Mouse (Mus musculus): ENCODE data around the gene Sphk1.
"Not testable (repeated sequence)": the region's sequence is repeated elsewhere in the genome, so short reads cannot be mapped to it uniquely, and the experiment has no call there.

Gene Sphk1

GRCm38 (mm10) chr11:116530187-116531147, at the start of gene Sphk1:
TSS of gene Sphk1 (plus strand) at chr11:116530925.
- DNase-seq, result no peak

GRCm38 (mm10) chr11:116480975-116481374, 49.8 kb upstream of the Sphk1 start:
- no peak for DNase-seq

GRCm38 (mm10) chr11:116481776-116482175, 48.9 kb upstream of the Sphk1 start:
- no peak for DNase-seq

DNA sequence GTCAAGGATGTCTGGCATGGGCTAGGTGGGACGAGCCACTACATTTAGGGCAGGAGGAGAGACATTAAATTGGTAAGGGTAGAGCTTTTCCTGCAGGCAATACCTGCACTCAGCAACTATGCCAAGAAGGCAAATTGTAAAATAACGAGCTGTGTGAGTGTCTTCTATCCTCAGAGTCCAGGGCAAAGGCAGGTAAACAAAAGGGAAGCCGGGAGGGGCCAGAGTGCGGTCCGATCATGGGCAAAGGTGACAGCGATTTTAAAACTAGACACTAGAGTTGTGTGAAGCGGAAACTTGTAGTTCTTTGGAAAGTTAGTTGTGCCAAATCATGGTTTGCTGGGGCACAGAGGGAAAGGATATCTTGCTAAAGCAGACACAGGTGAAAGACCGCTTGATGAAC, 46.5 kb upstream of the Sphk1 start:
- no peak for DNase-seq

GRCm38 (mm10) chr11:116488207-116488606, 42.5 kb upstream of the Sphk1 start:
- no peak for DNase-seq

GRCm38 (mm10) chr11:116488693-116489375, 41.9 kb upstream of the Sphk1 start:
- DNase-seq, result no peak

- DNase-seq, result peak in 1 of 2 experiments; percentile 22
Observed at GRCm38 (mm10) chr11:116489771-116490231, 40.9 kb upstream of the Sphk1 start.

DNA sequence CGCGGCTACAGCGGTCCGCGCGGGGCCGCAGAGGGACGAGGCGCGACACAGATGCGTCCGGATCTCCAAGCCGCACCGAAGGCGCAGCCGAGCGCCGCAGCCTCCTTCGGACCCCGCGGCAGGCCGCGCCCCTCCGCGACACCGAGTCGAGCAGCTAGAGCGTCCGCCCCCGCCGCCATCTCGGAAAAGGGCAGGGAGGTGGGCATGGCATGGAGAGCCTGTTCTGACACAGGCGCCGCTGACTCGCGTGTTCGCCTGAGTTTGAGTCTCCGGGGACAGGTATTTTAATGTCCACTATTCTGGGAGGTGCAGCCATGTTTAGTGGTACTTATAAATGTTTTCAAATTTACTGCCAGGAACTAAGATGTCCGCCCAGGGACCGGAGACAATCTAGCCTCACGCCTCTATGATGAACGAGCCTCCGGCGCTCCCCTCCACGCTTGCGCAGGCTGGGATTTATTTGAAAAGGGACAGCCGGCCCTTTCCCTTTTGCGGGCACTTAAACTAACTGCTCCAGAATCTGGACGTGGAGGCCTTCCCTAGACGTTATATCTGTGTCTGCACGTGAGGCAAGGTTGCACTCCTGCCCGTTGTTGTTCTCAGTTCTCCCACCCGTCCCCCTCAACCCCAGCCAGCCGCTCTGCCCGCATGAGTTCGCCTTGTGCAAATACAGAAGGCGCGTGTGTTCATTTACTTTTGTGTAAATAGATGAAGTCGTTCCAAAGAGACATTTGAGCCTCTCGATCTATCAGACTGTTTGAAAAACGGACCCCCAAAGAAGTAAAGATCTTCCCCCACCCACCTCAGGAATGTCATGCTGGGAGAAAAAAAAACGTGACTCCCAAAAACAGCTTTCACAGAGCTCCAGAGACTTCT, 40.3 kb upstream of the Sphk1 start:
- DNase-seq, result peak; percentile 75 to 78

DNA sequence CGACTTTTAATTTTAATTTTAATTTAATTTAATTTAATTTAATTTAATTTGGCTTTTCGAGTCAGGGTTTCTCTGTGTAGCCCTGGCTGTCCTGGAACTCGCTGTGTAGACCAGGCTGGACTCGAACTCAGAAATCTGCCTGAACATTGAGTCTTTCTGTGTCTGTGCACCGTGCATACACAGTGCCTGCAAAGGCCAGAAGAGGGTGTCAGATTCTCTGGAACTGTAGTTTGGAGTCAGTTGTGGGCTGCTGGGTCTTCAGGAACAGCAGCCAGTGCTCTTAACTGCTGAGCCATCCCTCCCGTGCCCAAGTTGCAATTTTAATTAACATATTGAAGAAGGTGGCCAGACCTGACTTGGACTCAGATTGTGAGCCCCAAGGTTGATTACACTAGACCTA, 39.4 kb upstream of the Sphk1 start:
- no peak for DNase-seq

- DNase-seq, result not testable (repeated sequence)
Observed at GRCm38 (mm10) chr11:116492507-116492906, 38.2 kb upstream of the Sphk1 start.

DNA sequence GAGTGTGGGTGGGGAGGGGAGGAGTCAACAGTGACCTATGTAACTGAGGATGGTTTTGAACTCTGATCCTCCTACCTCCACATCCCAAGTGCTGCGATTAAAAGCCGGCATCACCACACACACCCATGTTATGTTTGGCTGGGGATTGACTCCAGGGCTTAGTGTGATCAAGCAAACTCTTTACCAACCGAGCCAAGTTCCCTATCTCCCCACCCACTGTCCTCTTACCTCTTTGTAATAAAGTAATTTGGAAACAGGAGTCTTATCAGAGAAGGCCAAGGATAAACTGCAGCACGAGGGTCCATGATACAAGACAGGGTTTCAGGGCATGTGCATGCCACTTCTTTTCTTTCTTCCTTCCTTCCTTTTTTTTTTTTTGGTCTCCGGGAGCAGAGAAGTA, 37.5 kb upstream of the Sphk1 start:
- no peak for DNase-seq

- peak; percentile 13 to 33 for DNase-seq
Observed at GRCm38 (mm10) chr11:116493795-116494252, 36.9 kb upstream of the Sphk1 start, which contains the start of gene Prpsap1. TSS of gene Prpsap1 (minus strand) at chr11:116494202.

DNA sequence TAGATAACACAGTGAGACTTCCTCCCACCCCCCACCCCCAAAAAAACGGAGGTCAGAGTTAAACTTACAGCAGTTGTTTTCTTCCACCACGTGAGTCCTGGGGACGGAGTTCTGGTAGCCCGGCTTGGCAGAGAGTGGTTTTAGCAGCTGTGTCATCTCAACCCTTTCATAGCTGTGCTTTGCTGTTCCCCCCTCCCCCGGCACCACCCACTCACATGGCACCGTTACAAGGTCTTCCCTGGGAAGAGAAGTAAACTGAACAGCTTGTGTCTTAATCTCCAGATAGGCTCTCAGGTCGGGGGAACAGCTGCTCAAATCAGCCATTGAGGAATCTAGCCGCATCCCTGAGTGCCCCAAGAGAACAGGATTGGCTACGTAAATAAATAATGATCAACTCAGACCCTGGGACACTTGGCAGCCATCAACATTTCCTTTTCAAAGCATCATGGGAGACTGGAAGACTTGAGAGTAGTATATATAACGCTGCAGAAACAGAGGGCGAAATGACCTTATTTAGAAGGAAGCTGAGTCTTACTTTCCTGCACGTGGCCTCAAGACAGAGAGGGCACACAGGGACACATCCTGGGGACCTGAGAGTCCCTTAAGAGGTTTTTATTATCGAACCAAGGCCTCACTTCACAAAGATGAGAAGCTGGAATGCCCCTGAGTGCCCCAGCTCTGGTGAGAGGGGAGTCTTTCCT, 36.1 kb upstream of the Sphk1 start:
- no peak for DNase-seq

GRCm38 (mm10) chr11:116497313-116497712, 33.4 kb upstream of the Sphk1 start:
- no peak for DNase-seq

DNA sequence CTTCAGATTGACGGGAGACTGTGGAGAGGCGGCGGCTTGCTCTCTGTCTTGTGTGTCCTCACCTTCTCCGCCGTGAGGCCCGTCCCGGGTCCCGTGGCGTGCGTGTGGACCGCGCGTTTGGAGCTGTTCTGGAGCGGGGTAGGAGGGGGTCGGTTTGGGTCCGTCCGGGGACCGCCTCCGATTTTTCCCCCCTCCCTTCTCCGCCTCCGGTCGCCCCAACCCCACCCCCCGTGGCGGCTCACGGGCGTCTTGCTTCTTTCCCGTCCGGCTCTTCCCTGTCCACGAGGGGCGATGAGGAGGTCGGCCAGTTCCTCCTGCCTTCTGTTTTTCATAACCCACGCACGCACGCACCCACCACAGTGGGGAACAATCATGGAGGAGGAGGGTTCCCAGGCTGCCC, 32.1 kb upstream of the Sphk1 start:
- DNase-seq, result no peak

DNA sequence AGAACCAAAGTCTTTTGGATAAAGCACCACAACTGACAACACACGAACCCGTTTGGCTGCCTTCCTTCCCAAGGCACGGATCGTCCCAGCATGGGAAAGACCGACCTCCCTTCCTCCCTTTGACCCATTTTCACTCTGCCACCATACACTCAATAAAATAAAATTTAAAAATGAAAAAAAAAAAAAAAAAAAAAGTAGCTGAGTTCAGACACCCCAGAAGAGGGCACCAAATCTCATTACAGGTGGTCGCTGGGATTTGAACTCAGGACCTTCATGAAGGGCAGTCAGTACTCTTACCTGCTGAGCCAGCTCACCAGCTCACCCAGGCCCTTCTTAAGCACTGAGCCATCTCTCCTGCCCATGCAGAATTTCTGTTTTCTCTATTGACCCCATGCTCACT, 31.7 kb upstream of the Sphk1 start:
- no peak for DNase-seq

DNA sequence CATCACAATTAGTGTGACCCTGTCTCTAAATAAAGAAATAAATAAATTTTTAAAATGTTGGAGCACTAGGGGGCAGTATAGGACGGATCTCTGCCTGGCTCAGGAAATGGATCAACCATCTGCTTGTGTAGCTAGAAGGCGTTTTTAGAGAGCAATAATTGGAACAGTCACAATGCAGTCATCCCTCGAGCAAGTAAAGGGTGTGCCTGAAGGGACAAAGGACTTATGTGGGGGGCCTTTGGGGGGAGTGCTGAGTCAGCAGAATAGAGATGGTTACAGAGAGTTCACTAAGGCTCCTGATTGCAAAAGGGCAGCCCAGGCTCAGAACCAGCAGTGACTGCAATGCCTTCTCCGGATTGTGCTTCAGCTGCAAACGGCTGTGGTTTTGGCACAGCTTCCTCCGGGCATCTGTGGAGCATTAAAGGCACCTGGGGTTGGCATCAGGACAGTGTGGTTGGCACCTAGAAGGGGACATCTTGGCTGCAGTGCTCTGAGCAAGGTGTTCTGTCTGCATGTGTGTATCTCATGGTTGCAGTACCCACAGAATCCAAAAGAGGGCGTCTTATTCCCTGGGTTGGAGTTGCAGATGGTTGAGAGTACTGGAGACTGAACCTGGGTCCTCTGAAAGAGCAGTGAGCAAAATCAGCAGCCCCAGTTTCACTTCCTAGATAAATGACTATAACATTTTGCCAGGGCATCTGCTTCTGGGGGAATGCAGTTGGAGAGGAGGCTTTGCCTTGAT, 29.5 kb upstream of the Sphk1 start:
- DNase-seq, result no peak

DNA sequence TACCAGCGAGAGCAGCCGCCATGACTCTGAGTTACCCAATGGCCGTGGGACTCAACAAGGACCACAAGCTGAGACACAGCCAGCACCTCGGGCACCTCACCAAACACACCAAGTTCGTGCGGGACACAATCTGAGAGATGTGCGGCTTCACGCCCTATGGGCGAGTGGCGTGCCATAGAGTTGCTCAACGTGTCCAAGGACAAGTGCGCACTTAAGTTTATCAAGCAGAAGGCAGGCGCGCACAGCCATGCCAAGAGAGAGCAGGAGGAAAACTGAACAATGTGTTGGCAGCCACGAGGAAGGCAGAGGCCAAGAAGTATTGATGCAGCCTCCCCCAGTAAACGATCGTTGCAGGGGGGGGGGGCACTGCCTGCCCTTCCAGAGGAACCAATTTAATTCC, 26.2 kb upstream of the Sphk1 start:
- no peak for DNase-seq

DNA sequence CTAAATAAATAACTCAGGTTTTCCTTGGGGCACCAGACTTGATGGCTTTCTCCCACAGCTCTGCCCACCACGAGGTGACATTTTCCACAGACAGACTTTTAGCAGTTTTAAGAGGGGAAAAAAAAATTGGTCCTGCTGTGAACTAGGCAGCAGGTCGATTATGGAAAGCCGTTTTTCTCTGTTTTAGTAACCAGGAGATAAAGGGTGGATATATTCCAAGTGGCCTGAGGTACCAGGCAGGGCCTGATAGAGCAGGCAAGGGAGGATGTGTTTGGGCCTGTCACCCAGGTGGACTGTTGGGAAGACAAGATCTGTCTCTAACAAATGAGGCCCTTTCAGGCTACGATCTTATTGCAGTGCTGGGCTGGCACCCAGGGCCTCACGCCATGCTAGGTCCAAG, 25.2 kb upstream of the Sphk1 start:
- DNase-seq, result no peak

GRCm38 (mm10) chr11:116506151-116506875, 24.4 kb upstream of the Sphk1 start:
- no peak for DNase-seq

- no peak for DNase-seq
Observed at GRCm38 (mm10) chr11:116508689-116509088, 22.0 kb upstream of the Sphk1 start.

All from thymus, adult 18-20 months (tissue).